In the genomic region with DNA sequence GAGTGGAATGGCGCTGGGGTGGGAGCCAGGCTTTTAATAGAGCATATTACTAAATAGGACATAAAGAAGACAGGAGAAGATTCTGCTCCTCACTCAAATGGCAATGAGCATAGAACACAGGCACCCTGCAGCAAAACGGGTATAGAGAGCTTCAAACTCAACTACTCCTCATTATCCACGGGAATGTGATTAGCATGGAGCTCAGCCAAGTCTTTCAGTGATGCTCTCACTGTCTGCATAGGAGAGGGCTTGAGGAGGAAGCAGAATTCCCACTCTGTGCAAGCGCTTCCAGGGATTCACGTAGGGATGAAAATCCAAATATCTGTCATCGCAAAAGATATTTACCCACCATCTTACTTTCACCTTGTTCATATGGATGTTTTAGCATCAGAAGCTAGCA, we compare ENCODE assay signal across 16 mouse cellular contexts.
"Had no signal": no experiment of that assay in that cellular context is flagged by ENCODE, and none has a peak within 500 bp of the region (broad histone marks: within the 10 kb centered on the region; RNA-seq: fewer than 3 reads in every experiment).

No protein-coding gene starts in this region.

- H3K9ac ChIP-seq: kidney, embryonic 15.5 days; liver, embryonic 13.5 days; midbrain, embryonic 15.5 days; stomach, embryonic 15.5 days had no signal

- H3K9me3 ChIP-seq: kidney, embryonic 15.5 days; liver, embryonic 13.5 days; midbrain, embryonic 10.5 days; midbrain, embryonic 15.5 days; stomach, embryonic 15.5 days had no signal

- H3K4me2 ChIP-seq: kidney, embryonic 15.5 days; liver, embryonic 13.5 days; midbrain, embryonic 15.5 days; stomach, embryonic 15.5 days had no signal

- H3K36me3 ChIP-seq: kidney, embryonic 15.5 days; liver, embryonic 13.5 days; midbrain, embryonic 10.5 days; midbrain, embryonic 15.5 days; stomach, embryonic 15.5 days had no signal

- H3K4me1 ChIP-seq: kidney, embryonic 15.5 days; liver, embryonic 13.5 days; megakaryocyte, embryonic 14.5 days; midbrain, embryonic 15.5 days; stomach, embryonic 15.5 days had no signal

- H3K27me3 ChIP-seq: kidney, embryonic 15.5 days; liver, embryonic 13.5 days; megakaryocyte, embryonic 14.5 days; midbrain, embryonic 15.5 days; stomach, embryonic 15.5 days had no signal

- H3K27ac ChIP-seq: kidney, embryonic 15.5 days; liver, embryonic 13.5 days; midbrain, embryonic 10.5 days; midbrain, embryonic 15.5 days; stomach, embryonic 15.5 days had no signal

- ATAC-seq: lung, postnatal 0 days; midbrain, embryonic 15.5 days had no signal

- DNase-seq: kidney, adult 11 months; kidney, adult 8-10 months; kidney, postnatal 10 days; kidney, postnatal 4 days; liver, embryonic 13.5 days; lung, adult 2 months; lung, postnatal 36 days; right cerebral cortex, postnatal 25 days; spleen, adult 18-20 months; thymus, postnatal 25 days had no signal

- H3K4me3 ChIP-seq: kidney, embryonic 15.5 days; liver, embryonic 13.5 days; megakaryocyte, embryonic 14.5 days; midbrain, embryonic 10.5 days; midbrain, embryonic 15.5 days; stomach, embryonic 15.5 days had no signal
